In the genomic region with DNA sequence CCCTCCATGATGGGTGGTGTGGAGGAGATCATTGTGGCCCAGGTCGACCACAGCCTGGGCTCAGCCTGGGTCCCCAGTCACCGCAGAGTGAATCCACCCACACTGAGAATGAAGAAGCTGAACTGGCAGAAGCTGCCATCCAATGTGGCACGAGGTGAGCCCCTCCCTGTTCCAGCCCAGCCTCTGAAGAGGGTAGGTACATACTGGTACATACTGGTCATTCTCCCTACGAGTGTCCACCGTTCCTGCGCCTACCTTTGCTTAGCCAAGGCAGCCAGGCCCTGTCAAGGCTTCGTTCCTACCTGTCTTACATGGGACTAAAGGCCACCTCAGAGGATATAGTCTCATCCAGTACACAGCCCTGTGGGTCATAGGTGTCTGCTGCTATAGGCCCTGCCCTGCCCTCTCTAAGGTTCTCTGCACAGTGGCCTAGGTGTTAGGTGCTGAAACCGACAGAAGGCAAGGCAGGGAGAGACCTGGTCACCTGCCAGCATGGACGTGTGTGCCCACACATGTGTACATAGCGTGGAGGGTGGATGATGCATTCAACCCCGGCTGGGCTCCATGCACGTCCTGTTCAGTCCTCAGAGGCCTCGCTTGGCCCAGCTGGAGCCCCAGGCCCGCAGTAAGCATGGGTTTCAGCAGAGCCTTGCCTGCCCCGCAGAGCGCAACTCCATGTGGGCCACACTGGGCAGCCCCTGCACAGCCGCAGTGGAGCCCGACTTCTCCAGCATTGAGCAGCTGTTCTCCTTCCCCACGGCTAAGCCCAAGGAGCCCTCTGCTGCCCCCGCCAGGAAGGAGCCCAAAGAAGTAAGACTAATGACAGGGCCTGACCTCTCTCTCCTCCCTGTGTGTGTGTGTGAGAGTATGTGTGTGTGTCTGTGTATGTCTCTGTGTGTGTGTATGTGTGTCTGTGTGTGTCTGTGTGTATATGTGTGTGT, we compare ENCODE assay signal across 8 mouse cellular contexts. TPM values are rescaled to one million over a fixed set of nuclear protein-coding genes. Genes with fewer than 3 reads are reported as not detected.
DNase-seq lines count a peak whose midpoint lies in the region; ATAC-seq and TF ChIP-seq lines count a peak whose summit lies in the region.

No protein-coding gene starts in this region.

- H3K27me3 ChIP-seq in liver, adult 2 months (ENCODE audit: control insufficient read depth, insufficient read depth, low read length), result no peaks in the 10 kb centered on the region
- H3K27me3 ChIP-seq in midbrain, embryonic 14.5 days (ENCODE audit: control insufficient read depth, insufficient read depth, low read length), result no peaks in the 10 kb centered on the region

- no peak for TF ChIP-seq POLR2A in brain, embryonic 14.5 days (IDR thresholded peaks at IDR 0.05; ENCODE audit: borderline replicate concordance, extremely low read depth, insufficient read depth, insufficient read length, poor library complexity, severe bottlenecking)
- TF ChIP-seq POLR2A in liver, adult 2 months (IDR thresholded peaks at IDR 0.05; ENCODE audit: extremely low read depth, insufficient read depth, low read length), result no peak

- H3K79me2 ChIP-seq in liver, adult 2 months (ENCODE audit: control insufficient read depth, insufficient read depth, low read length), result no peaks in the 10 kb centered on the region

- peak; percentile 50 to 57 for DNase-seq in left cerebral cortex, postnatal 14 days (ENCODE audit: low spot score in 2 of 2)
- DNase-seq in left cerebral cortex, adult 11 months (ENCODE audit: low spot score), result no peak
- DNase-seq in brain, embryonic 14.5 days (ENCODE audit: low read depth), result peak; percentile 65
- DNase-seq in heart, postnatal 4 days, result peak; percentile 72
- DNase-seq in liver, adult 2 months (ENCODE audit: extremely low read depth, low read depth, low spot score), result no peak
- peak; percentile 61 for DNase-seq in midbrain, embryonic 14.5 days
- no peak for DNase-seq in cerebellum, adult 11 months

- peak; percentile 47; the same call in 1 of the 2 replicates for TF ChIP-seq CTCF in brain, embryonic 14.5 days (IDR thresholded peaks at IDR 0.05; ENCODE audit: borderline replicate concordance, extremely low read depth, insufficient read depth, insufficient read length)
- peak; percentile 33; the same call in 1 of the 2 replicates for TF ChIP-seq CTCF in liver, adult 2 months (IDR thresholded peaks at IDR 0.05; ENCODE audit: low read depth, low read length)

- no peaks in the 10 kb centered on the region for H3K9me3 ChIP-seq in midbrain, embryonic 14.5 days (ENCODE audit: control insufficient read depth, low read length)

- no peak overlapping the region for H3K4me3 ChIP-seq in liver, adult 2 months (ENCODE audit: insufficient read depth, low read depth, low read length)
- no peak overlapping the region for H3K4me3 ChIP-seq in midbrain, embryonic 14.5 days (replicated peaks; ENCODE audit: low read depth, low read length)

- intact Hi-C loops in left cerebral cortex, postnatal 14 days (cut with DNase I), result loop anchor here (1.0 to 2.0 kb wide), 2 partner anchors 16 to 53 kb away; a partner anchor contains a TSS

- H3K27ac ChIP-seq in liver, adult 2 months (replicated peaks; ENCODE audit: insufficient read depth, low read depth, low read length), result no peak overlapping the region
- no peak overlapping the region for H3K27ac ChIP-seq in midbrain, embryonic 14.5 days (replicated peaks; ENCODE audit: low read depth, low read length)

- H3K36me3 ChIP-seq in liver, adult 2 months (ENCODE audit: control insufficient read depth, insufficient read depth, low read length), result peaks cover 6% of the 10 kb centered on the region; the same call in 1 of the 2 replicates
- no peaks in the 10 kb centered on the region for H3K36me3 ChIP-seq in midbrain, embryonic 14.5 days (ENCODE audit: control insufficient read depth, insufficient read depth, low read length)

- no peak overlapping the region for H3K4me2 ChIP-seq in midbrain, embryonic 14.5 days (ENCODE audit: low read length)

- H3K9ac ChIP-seq in liver, adult 2 months (ENCODE audit: low read depth, low read length), result no peak overlapping the region
- H3K9ac ChIP-seq in midbrain, embryonic 14.5 days (replicated peaks; ENCODE audit: low read length), result no peak overlapping the region

- no peaks in the 10 kb centered on the region for H3K4me1 ChIP-seq in liver, adult 2 months (ENCODE audit: control insufficient read depth, insufficient read depth, low read length)
- H3K4me1 ChIP-seq in midbrain, embryonic 14.5 days (ENCODE audit: control insufficient read depth, insufficient read depth, low read length), result no peaks in the 10 kb centered on the region

- ATAC-seq in midbrain, embryonic 14.5 days (ENCODE audit: low FRiP score, low TSS enrichment), result peak; percentile 35; the same call in 1 of the 2 replicates
- no peak for ATAC-seq in activated CD4-positive, CD25-positive, alpha-beta regulatory T cell, adult 4 months

- 74% methylated on average over 20 of the region's 20 CpGs for WGBS in liver, adult 2 months
- 60% methylated on average over 20 of the region's 20 CpGs for WGBS in midbrain, embryonic 14.5 days

RNA-seq across cellular contexts. Expression of a gene that starts 14.9 kb away (rescaled TPM):
- 1 to 10 TPM; 6.5 to 8.4 TPM for total RNA-seq in left cerebral cortex, postnatal 14 days (2021)
- polyA plus RNA-seq in brain, embryonic 14.5 days (2012; rRNA removed), result 2.3 and 4.4 TPM in 2 replicates
- total RNA-seq in heart, postnatal 4 days (2021), result 100 to 1,000 TPM; 135 to 137 TPM
- total RNA-seq in liver, adult 2 months (2014; rRNA removed), result 20.5 and 21.7 TPM in 2 replicates
- polyA plus RNA-seq in liver, adult 2 months (2012; rRNA removed), result 26.1 and 26.7 TPM in 2 replicates
- 2.8 and 3.1 TPM in 2 replicates for polyA plus RNA-seq in midbrain, embryonic 14.5 days (2014; fragmentation: Nextera tagmentation; extraction: Ambion mirVana)
- polyA plus RNA-seq in activated CD4-positive, CD25-positive, alpha-beta regulatory T cell, adult 4 months (2017; shearing (Covaris generic)), result 1 to 10 TPM in 1 of 2 experiments, under 1 TPM in 1; 0.86 to 1.3 TPM

RNA-seq across cellular contexts. Expression of a gene that starts 16.4 kb away (rescaled TPM):
- 10 to 100 TPM; 70.1 to 84.3 TPM for total RNA-seq in left cerebral cortex, postnatal 14 days (2021)
- 7.8 and 8.4 TPM in 2 replicates for polyA plus RNA-seq in brain, embryonic 14.5 days (2012; rRNA removed)
- total RNA-seq in heart, postnatal 4 days (2021), result 10 to 100 TPM; 18.6 to 19.7 TPM
- total RNA-seq in liver, adult 2 months (2014; rRNA removed), result 15.5 and 22.9 TPM in 2 replicates
- polyA plus RNA-seq in liver, adult 2 months (2012; rRNA removed), result 24.6 and 30.7 TPM in 2 replicates
- 0.89 and 1.6 TPM in 2 replicates for polyA plus RNA-seq in midbrain, embryonic 14.5 days (2014; fragmentation: Nextera tagmentation; extraction: Ambion mirVana)
- 10 to 100 TPM in 1 of 2 experiments, 1 to 10 TPM in 1; 9.9 to 11.0 TPM for polyA plus RNA-seq in activated CD4-positive, CD25-positive, alpha-beta regulatory T cell, adult 4 months (2017; shearing (Covaris generic))

RNA-seq across cellular contexts. Expression of a gene that starts 39.5 kb away (rescaled TPM):
- total RNA-seq in left cerebral cortex, postnatal 14 days (2021), result 10 to 100 TPM; 14.5 to 16.8 TPM
- polyA plus RNA-seq in brain, embryonic 14.5 days (2012; rRNA removed), result 57.4 and 98.6 TPM in 2 replicates
- total RNA-seq in heart, postnatal 4 days (2021), result 10 to 100 TPM; 39.9 to 43.2 TPM
- 11.5 and 15.4 TPM in 2 replicates for total RNA-seq in liver, adult 2 months (2014; rRNA removed)
- polyA plus RNA-seq in liver, adult 2 months (2012; rRNA removed), result 12.8 and 14.9 TPM in 2 replicates
- 62.3 and 63.9 TPM in 2 replicates for polyA plus RNA-seq in midbrain, embryonic 14.5 days (2014; fragmentation: Nextera tagmentation; extraction: Ambion mirVana)
- polyA plus RNA-seq in activated CD4-positive, CD25-positive, alpha-beta regulatory T cell, adult 4 months (2017; shearing (Covaris generic)), result 10 to 100 TPM; 38.7 to 44.6 TPM

Comparison
In these comparisons a context has a peak if more than half of its experiments do, and no peak if none do; other contexts are left out.
1. DNase-seq: peak in left cerebral cortex, postnatal 14 days (2 of 2), brain, embryonic 14.5 days (single experiment), heart, postnatal 4 days (single experiment) and midbrain, embryonic 14.5 days (single experiment); none in left cerebral cortex, adult 11 months (single experiment), liver, adult 2 months (single experiment) and cerebellum, adult 11 months (single experiment).